Mouse (Mus musculus) limb, embryonic 14.5 days (tissue): Measurements from ENCODE around the gene Snx18. TPM values are rescaled to one million over a fixed set of nuclear protein-coding genes. Genes with fewer than 3 reads are reported as not detected.

ENCODE experiments used
- ATAC-seq: fragments of 200-750 bp; cut with Nextera tagmentation; 2 replicates; pipeline ENCODE4 v1.8.0; 2017; ENCODE audit warnings: low read depth, moderate number of reproducible peaks, moderate TSS enrichment; ENCODE audit not compliant: low FRiP score
- DNase-seq: peaks from one replicate; pipeline ENCODE4 v3.0.0-alpha.2; 2015; ENCODE audit warnings: low spot score
- H3K27ac ChIP-seq: fragments of 300-500 bp; sonication (generic); replicated peaks from 2 replicates; pipeline ENCODE4 v1.5.1; 2014; ENCODE audit warnings: low read depth, mild to moderate bottlenecking, low read length, moderate library complexity, mixed read lengths
- H3K27me3 ChIP-seq: fragments of 300-500 bp; sonication (generic); 2 replicates; pipeline ENCODE4 v1.6.1; 2014; ENCODE audit warnings: low read length, mixed read lengths; ENCODE audit not compliant: control insufficient read depth, insufficient read depth
- H3K36me3 ChIP-seq: fragments of 300-500 bp; sonication (generic); 2 replicates; pipeline ENCODE4 v1.6.1; 2014; ENCODE audit warnings: mild to moderate bottlenecking, low read length, moderate library complexity, mixed read lengths; ENCODE audit not compliant: control insufficient read depth, insufficient read depth
- H3K4me1 ChIP-seq: fragments of 300-500 bp; sonication (generic); 2 replicates; pipeline ENCODE4 v1.6.1; 2014; ENCODE audit warnings: antibody characterized with exemption, low read length, mixed read lengths; ENCODE audit not compliant: control insufficient read depth, insufficient read depth
- H3K4me2 ChIP-seq: fragments of 300-500 bp; sonication (generic); replicated peaks from 2 replicates; pipeline ENCODE4 v1.6.1; 2014; ENCODE audit warnings: low read depth, mild to moderate bottlenecking, low read length, moderate library complexity; ENCODE audit not compliant: severe bottlenecking
- H3K4me3 ChIP-seq: fragments of 300-500 bp; sonication (generic); replicated peaks from 2 replicates; pipeline ENCODE4 v1.5.1; 2014; ENCODE audit warnings: low read length
- H3K9ac ChIP-seq: fragments of 300-500 bp; sonication (generic); 2 replicates; pipeline ENCODE4 v1.6.1; 2014; ENCODE audit warnings: mild to moderate bottlenecking, low read depth, low read length, moderate library complexity; ENCODE audit not compliant: severe bottlenecking
- H3K9me3 ChIP-seq: fragments of 300-500 bp; sonication (generic); 2 replicates; pipeline ENCODE4 v1.6.1; 2016; ENCODE audit warnings: low read length; ENCODE audit not compliant: control insufficient read depth
- POLR2A ChIP-seq: fragments of 200-500 bp; IDR thresholded peaks from 2 replicates; pipeline ENCODE4 v1.8.0; 2012; ENCODE audit warnings: inconsistent platforms, mild to moderate bottlenecking, moderate library complexity, borderline replicate concordance; ENCODE audit not compliant: insufficient read depth, insufficient read length; ENCODE audit errors: extremely low read depth
- WGBS: fragments of 180-500 bp; shearing (Covaris S2); extraction: QIAGEN DNeasy Blood & Tissue Kit; methylation state at CpG from one replicate; pipeline ENCODE4 v1.1.7; 2014; 5-methylcytosine and 5-hydroxymethylcytosine counted together
- polyA plus RNA-seq, 2 experiments: library from polyadenylated mRNA; depleted of rRNA in 1 of 2; stranded (reverse) in 1 of 2; unstranded in 1 of 2; fragments of >200 nt; fragmentation: Nextera tagmentation in 1 of 2; extraction: Ambion mirVana in 1 of 2; gene quantifications; 2 replicates each; pipeline versions ENCODE4 v1.2.1 to v1.2.3; 2012 to 2014

The Snx18 gene
- polyA plus RNA-seq, 2 experiments, result 23.8 to 37.4 TPM

DNA sequence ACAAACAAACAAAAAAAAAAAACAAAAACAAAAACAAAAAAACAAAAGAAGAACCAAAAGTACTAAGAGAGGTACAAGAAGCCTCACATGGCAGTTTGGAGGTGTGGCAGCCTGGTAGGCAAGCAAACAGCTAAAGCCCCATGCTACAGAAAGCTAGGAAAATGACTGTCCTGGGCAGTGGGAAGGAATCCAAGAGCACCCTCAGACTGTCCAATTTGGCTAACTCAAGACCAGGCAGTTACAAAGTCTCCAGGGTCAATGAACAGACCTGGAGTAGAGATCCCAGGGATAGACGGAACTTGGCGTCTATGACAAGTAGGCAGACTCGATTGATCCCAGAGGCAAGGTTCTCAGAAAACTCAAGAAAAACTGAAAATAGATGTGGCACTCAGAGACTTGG is 32.8 kb downstream of the Snx18 start:
- Histone ChIP-seq H3K36me3 (peaks cover 6% of the 10 kb centered on the region), H3K9me3 (no peaks in the 10 kb centered on the region), H3K4me3 (no peak overlapping the region), H3K4me1 (peaks cover 20% of the 10 kb centered on the region), H3K9ac (no peak overlapping the region), H3K4me2 (no peak overlapping the region), H3K27ac (no peak overlapping the region), H3K27me3 (no peaks in the 10 kb centered on the region)
- DNase-seq (no peak), ATAC-seq (no peak)
- no peak for TF ChIP-seq POLR2A
- 93% methylated on average over 3 of the region's 3 CpGs for WGBS

- ATAC-seq (no peak), DNase-seq (no peak)
- Histone ChIP-seq H3K27ac (no peak overlapping the region), H3K4me1 (peaks cover 12% of the 10 kb centered on the region), H3K4me2 (no peak overlapping the region), H3K4me3 (no peak overlapping the region), H3K9ac (no peak overlapping the region), H3K36me3 (no peaks in the 10 kb centered on the region), H3K27me3 (no peaks in the 10 kb centered on the region), H3K9me3 (no peaks in the 10 kb centered on the region)
- WGBS, result 81% methylated on average over 6 of the region's 6 CpGs
- no peak for TF ChIP-seq POLR2A
These were observed 33.9 kb downstream of the Snx18 start for GRCm38 (mm10) chr13:113584431-113584830.

DNA sequence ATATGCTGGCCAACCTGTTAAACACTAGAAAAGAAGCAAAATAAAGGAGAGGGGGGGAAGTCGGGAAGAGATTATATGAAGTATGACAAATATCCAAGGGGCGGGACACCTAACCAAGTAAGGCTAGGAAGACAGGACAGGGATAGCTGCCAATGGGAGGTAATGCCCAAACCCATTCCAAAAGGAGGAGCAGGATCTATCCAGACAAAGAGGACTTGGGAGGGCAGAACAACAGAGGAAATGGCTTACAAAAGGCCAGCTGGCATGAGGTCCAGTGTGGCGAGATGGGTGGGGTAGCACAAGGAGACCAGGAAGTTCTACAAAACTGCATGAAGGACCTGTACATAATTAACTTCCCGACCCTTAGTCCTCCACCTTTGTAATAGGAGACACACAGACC is 34.8 kb downstream of the Snx18 start:
- no peak for ATAC-seq
- TF ChIP-seq POLR2A, result no peak
- H3K4me1 ChIP-seq, result peaks cover 4% of the 10 kb centered on the region; the same call in 1 of the 2 replicates
- no peaks in the 10 kb centered on the region for H3K27me3 ChIP-seq
- 75% methylated on average over 4 of the region's 4 CpGs for WGBS
- no peak for DNase-seq
- no peak overlapping the region for H3K9ac ChIP-seq
- H3K4me3 ChIP-seq, result no peak overlapping the region
- no peaks in the 10 kb centered on the region for H3K9me3 ChIP-seq
- no peaks in the 10 kb centered on the region for H3K36me3 ChIP-seq
- H3K27ac ChIP-seq, result no peak overlapping the region
- no peak overlapping the region for H3K4me2 ChIP-seq

DNA sequence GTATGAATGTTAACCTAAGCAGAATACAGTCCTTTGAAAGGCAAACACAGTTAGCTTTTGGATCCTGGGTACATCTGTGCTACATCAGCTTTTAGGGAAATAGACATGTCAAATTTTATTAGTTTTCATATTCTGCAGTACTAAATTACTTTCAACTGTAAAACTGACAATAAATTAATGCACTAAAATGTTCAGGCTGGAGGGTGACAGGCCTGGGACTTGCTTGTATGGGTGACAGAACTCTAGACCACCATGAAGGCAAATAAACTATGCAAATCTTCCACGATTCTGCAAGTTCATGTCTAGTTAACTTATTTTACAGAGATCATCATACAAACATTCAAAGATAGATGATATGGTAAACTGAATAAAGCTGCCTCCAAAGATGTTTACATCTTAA is 36.3 kb downstream of the Snx18 start:
- Histone ChIP-seq H3K4me1 (no peaks in the 10 kb centered on the region), H3K4me2 (no peak overlapping the region), H3K9me3 (no peaks in the 10 kb centered on the region), H3K36me3 (no peaks in the 10 kb centered on the region), H3K4me3 (no peak overlapping the region), H3K27me3 (no peaks in the 10 kb centered on the region), H3K9ac (no peak overlapping the region), H3K27ac (no peak overlapping the region)
- WGBS, result 62% methylated on average over 1 of the region's 1 CpGs
- no peak for DNase-seq
- TF ChIP-seq POLR2A, result no peak
- no peak for ATAC-seq

GRCm38 (mm10) chr13:113581436-113581835 is 36.9 kb downstream of the Snx18 start:
- DNase-seq, result no peak
- ATAC-seq, result no peak
- Histone ChIP-seq H3K9ac (no peak overlapping the region), H3K27ac (no peak overlapping the region), H3K36me3 (no peaks in the 10 kb centered on the region), H3K27me3 (no peaks in the 10 kb centered on the region), H3K4me3 (no peak overlapping the region), H3K4me2 (no peak overlapping the region), H3K9me3 (no peaks in the 10 kb centered on the region), H3K4me1 (no peaks in the 10 kb centered on the region)
- 86% methylated on average over 5 of the region's 5 CpGs for WGBS
- TF ChIP-seq POLR2A, result no peak

DNA sequence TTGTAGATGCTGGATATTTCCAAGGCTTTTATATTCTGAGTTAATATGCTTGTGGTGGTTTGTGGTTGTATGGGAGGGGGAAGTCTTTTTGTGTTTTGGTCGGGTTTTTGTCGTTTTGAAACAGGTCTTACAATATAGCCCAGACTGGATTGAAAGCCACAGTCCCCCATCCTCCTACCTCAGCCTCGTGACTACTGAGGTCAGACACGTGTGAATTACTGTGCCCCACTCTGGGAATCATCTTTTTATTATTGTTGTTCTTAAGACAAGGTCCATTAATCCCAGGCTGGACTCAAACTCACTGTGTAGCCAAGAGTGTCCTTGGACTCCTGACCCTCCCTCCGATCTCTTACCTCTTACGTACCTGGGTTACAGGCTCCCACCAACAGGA is 38.0 kb downstream of the Snx18 start:
- H3K4me3 ChIP-seq, result no peak overlapping the region
- H3K27ac ChIP-seq, result no peak overlapping the region
- H3K9me3 ChIP-seq, result no peaks in the 10 kb centered on the region
- no peaks in the 10 kb centered on the region for H3K4me1 ChIP-seq
- TF ChIP-seq POLR2A, result no peak
- no peak overlapping the region for H3K9ac ChIP-seq
- H3K4me2 ChIP-seq, result no peak overlapping the region
- ATAC-seq (no peak), DNase-seq (no peak)
- no peaks in the 10 kb centered on the region for H3K27me3 ChIP-seq
- no peaks in the 10 kb centered on the region for H3K36me3 ChIP-seq
- 72% methylated on average over 6 of the region's 6 CpGs for WGBS
